Mouse (Mus musculus) ZHBTc4 (cell line): ENCODE data around the gene Sema3g.

Source experiments
- DNase-seq: peaks from one replicate; pipeline ENCODE4 v3.0.0-alpha.2; 2011; ENCODE audit warnings: low read depth, low spot score

Gene Sema3g

DNA sequence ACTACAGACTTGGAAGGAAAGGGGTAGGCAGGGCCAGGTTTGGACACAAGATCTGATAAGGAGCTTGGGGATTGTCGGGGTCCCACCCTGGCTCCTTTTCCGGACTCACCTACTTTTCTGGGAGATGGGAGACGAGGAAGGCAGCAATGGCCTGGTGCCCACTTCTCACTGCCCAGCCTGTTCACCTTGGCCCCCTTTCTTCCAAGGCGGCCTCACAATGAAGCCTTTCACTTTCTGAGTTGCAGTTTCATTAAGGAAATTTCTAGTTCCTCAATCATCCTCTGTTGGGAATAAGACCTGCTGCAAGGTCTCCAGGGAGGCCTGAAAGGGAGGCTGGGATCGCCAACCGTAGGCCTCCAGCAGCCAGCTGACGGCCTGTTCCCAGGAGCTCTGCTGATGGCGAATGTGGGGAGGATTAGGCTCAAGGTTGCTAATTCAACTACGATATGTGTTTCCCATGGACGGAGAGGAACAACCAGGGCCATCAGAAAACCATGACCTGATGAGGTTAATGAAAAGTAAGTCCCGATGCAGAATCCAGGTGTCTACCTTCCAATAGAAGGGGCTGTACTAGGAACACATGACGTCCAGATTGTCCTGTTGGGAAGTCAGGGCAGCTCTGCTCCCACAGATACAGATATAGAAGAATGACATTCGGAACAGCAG is 14.9 kb downstream of the Sema3g start:
- DNase-seq, result no peak

DNA sequence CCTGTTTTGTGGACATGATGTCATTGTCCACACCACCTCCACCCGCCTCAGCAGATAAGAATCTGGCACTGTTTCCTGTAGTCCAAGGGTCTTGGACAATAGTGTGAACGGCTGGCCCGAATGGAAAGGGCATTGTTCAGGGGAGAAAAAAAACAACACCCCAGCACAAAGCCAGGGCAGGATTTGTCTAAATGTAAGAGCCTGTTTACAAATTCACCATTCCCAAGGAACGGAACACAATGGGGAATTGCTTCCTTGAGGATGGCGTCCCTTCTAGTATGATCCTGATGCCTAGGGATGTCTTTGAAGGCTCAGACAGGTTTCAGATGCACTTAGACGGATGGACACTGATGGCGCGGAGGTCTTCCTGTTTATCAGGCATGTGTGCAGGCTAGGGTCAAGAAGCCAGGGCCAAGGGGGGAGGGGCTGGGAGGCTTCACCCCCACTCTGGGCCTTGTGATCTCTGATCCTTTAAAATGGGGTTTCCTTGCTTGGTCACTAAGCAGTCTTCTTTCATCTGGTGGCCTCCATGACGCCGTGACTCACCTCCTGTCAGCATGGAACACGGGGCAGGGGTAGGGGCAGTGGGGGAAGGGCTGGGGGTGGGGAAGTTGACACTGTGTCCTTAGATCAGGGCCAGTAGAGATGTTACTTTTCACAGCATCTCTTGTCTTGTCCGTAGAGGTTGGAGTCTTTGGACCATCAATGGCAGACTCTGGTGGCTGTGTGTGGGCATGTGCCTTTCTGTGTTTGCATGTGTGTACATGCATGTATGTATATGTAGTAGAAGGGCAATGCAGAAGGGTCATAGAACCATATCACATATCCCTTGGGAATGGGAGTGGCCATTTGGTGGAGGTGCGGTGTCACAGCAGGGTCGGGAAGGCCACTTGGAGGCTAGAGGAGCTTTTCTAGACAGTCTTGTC is 15.7 kb downstream of the Sema3g start:
- no peak for DNase-seq

- peak; percentile 90 for DNase-seq
These were observed 16.4 kb downstream of the Sema3g start for GRCm38 (mm10) chr14:31233996-31234591.

DNA sequence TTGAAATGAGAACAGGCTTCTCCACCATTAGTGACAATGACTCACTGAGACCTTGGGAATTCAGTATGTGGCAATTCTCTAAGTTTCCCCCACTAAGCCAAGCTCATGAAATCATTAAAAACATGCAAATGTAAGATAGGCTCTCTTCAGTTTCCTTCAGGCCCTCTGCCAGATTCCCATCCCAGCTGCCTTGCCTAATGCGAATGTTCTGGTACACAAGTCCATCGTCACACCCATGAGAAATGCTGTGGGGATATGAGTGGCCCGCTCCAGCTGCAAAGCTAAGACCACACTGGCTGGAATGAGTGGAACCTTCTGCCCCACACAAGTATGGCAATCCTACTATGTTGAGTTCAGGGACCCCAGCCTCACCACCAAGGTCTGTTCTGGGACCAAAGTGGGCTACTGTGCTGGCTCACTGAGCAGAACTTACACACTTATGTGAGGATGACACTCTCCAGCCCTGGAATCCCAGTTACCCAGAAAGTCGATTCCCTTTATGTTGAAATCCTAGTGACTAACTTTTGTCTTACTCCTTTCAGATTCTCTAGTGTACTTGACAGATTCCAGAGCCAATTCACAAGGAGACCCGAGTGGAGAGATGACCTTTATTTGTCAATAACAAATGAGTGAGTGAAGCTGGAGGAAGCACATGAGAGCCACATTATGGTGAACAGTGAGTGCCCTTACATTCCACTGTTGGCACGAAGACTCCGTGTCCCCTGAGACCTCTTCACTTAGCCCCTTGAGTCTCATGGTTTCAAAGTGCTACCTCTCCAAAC is 19.6 kb downstream of the Sema3g start:
- DNase-seq, result no peak

- DNase-seq, result no peak
These were observed 22.9 kb downstream of the Sema3g start for GRCm38 (mm10) chr14:31240528-31240927.

DNA sequence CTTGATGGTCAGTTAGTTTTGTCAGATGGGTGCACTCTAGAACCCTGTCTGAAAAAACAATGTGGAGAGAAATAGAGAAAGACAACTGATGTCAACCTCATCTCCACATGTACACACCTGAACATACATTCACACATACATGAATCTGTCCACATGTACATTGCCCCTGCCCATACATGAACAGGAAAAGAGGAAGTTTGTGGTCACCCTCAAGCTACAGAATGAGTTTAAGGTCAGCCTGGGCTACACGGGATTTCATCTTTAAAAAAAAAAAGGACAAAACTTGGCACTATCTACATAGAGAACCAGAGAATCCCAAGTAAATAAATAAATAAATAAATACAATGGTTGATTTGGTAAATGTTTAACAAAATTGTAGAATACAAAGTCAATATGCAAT is 27.1 kb downstream of the Sema3g start:
- no peak for DNase-seq

GRCm38 (mm10) chr14:31245946-31246345 is 28.3 kb downstream of the Sema3g start:
- DNase-seq, result no peak

- no peak for DNase-seq
These were observed 30.7 kb downstream of the Sema3g start for GRCm38 (mm10) chr14:31248396-31248795.

GRCm38 (mm10) chr14:31250222-31251083 is 32.8 kb downstream of the Sema3g start:
- DNase-seq, result peak; percentile 22

DNA sequence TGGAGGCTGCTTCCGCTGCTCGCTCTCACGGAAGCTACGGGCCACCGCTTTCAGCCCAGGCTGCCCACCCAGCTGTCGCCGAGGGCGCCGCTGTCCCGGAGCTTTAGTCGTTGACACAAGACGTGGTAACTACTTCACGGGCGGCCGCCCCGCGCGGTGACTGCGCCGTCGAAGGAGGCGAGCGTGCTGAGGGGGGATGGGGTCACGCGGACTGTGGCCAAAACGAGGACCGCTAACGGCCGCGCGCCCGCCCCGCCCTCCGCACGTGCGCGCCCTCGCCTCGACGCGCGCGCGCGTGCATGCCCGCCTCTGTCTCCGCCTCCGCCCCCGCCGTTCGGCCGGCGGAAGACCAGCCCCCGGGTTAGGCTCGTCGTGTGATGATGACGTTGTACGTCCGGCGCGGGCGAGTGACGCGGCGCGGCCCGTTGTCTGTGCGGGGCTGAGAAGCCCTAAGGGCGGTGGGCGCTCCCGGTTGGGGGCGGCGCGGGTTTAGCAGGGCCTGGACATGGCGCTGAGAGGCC is 33.5 kb downstream of the Sema3g start, which contains the start of the genes Phf7 and Bap1:
Gene Phf7 (minus strand): TSS at position 234 of the 521 bp plus-strand sequence.
Gene Bap1 (plus strand): TSS at position 367 of the 521 bp plus-strand sequence.
- DNase-seq, result peak; percentile 97

- no peak for DNase-seq
These were observed 34.0 kb downstream of the Sema3g start for GRCm38 (mm10) chr14:31251626-31252025.

- no peak for DNase-seq
These were observed 34.4 kb downstream of the Sema3g start for GRCm38 (mm10) chr14:31252091-31252490.

DNA sequence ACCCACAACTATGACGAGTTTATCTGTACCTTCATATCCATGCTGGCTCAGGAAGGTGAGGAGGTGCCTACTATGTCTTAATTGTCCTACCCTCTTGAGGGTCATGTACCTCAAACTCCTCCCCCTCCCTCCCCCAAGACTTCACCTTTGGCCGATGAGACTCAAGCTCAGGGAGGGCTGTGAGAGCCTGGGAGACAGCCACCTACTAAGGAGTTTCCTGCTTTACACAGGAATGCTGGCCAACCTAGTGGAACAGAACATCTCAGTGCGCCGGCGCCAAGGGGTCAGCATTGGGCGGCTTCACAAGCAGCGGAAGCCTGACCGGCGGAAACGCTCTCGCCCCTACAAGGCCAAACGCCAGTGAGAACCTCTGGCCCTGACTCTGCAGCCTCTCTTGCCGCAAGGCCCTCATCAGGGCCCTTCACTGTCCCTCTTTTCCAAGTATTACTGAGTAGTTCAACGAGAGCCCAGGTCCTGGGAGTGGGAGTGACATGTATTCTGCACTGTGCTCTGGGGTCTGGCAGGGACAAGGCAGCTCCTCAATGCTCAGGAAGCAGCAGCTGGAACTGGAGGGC is 40.9 kb downstream of the Sema3g start:
- DNase-seq, result no peak

DNA sequence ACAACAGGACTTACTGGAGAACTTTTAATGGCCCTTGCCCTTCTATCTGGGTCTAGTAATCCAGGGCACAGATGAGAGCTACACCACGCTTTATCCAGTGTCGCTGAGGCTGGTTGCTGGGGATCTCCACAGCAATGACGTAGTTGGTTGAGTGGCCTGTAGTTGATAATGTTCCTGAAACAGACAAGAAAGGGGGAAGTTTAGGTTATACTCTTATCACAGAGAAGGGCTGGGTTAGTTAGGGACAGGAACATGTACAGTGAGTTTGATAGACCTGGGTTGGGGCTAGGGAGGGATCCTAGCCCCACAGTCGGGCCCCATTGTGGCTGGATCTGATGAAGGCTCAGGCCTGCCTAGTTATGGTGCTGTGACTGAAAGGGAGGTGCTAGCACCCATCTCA is 42.7 kb downstream of the Sema3g start:
- no peak for DNase-seq

DNA sequence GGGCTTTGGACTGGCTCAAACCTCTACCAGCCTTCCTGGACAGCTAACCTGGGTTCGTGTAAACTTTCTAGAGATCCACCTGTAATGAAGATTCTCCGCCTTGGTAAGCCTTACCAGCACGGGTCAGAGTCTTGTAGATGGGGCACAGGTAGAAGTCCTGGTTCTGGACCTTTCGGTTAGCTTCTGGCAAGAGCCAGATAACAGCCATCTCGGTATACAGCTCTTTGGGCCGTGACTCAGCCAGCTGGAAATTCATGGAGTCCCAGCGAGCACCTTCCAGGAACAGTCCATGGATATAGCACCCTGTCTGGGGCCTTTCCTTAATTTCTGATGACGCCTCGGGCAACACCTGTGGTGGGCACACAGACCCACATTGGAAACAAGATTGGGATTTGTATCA is 43.3 kb downstream of the Sema3g start:
- no peak for DNase-seq

DNA sequence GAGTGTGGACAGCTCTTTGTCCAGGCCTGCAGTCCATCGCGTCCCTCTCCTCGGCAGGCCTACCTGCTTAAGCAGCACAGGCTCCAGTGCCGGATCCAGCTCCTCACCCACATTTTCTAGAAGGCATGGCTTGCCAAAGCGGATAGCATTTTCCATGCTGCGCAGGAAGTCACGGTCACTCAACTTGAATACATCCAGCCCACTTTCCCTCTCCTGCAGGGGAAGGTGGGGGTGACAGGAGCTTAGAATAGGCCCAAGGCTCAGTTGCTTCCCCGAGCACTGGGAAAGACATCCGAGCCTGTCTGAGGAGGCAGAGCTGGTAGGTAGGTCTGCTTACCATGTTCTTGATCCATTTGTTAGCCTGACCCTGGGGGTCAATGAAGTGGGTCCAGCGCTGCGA is 50.0 kb downstream of the Sema3g start:
- no peak for DNase-seq

DNA sequence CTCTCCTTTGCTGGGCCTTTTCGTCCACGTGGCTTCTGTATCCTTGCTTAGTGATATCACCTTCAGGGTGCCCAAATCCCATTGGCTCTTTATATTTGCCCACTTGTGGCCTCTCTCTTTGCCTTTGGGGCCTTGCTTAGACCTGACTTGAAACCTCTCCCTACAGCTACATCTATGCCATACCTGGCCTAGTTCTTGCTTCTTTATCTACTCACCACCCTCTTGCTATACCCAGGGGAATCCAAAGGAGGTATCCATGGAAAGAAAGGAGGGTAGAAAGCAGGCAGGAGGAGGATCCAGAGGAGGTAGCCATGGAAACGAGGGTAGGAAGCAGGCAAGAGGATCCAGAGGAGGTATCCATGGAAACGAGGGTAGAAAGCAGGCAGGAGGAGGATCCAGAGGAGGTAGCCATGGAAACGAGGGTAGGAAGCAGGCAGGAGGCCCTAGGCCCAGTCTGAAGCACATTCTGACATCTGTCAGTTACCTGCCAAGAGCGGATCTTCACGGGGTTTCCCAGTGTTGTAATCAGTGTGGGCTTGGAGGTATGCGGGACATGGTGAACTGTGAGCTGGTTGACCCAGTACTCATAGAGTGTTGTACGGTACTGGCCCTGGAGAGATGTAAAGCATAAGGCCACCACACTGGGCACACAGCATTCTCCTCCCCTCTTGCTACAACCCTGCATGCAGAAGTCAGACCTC is 50.8 kb downstream of the Sema3g start:
- DNase-seq, result peak; percentile 16

DNA sequence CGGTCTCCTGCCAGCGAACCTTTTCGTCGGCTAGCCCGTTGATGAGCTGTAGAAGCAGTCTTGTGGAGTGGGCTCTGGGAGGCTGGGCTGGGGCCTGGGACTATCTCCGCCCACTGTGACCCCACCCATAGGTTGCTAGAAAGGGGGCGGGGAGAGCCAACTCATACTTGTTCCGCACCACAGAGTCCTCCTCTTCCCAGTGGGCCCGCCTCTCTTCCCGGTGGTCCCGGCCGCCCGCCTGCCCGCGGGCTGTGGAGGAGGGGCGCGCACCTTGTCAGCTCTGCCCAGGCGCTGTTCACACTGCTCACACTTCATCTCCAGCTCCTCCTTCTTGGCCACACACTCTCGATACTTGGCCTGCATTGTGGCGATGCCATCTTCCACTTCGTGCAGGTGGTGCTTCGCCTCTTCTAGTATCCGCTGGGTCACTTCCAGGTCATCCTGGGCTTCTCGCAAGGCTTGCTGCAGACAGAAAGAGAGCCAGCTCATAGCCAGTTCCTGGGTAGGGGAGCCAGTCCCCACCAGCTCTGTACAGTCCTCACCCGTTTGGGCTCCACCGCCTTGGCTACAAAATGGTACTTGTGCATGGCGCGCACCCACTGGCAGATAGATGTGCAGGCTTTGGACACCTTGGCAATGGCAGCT is 51.9 kb downstream of the Sema3g start:
- peak; percentile 90 for DNase-seq

DNA sequence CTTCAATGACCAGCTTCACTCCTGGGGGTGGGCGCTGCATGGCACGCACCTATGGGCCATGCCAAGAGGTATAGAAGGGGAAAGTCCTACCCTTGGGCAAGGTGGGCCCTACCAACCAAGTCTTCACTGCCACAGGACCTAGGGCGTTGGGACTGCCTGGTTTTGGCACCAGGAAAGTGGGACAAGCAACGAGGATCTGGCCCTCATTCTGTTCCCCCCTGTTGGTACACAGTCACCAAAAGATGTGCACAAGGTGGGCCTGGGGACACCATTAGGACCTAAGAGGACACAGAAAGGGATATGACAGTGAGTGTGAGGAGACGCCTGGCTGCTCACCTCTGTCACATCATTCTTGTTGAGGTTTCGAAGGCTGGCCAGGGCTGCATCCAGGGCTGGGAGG is 53.5 kb downstream of the Sema3g start:
- DNase-seq, result no peak
